Mouse (Mus musculus) hindbrain, embryonic 16.5 days (tissue): ENCODE results near the gene Slc24a4. TPM values are rescaled to one million over a fixed set of nuclear protein-coding genes. Genes with fewer than 3 reads are reported as not detected.

Source experiments
- ATAC-seq: fragments of 200-750 bp; cut with Nextera tagmentation; 2 replicates; pipeline ENCODE4 v1.8.0; 2017; ENCODE audit warnings: moderate TSS enrichment, moderate library complexity
- H3K27ac ChIP-seq: fragments of 300-500 bp; sonication (generic); 2 replicates; pipeline ENCODE4 v1.5.1; 2014; ENCODE audit warnings: low read depth, mild to moderate bottlenecking, control low read depth, low read length, moderate library complexity
- H3K27me3 ChIP-seq: fragments of 300-500 bp; sonication (generic); replicated peaks from 2 replicates; pipeline ENCODE4 v1.6.1; 2014; ENCODE audit warnings: low read length; ENCODE audit not compliant: control insufficient read depth, insufficient read depth
- H3K36me3 ChIP-seq: fragments of 300-500 bp; sonication (generic); 2 replicates; pipeline ENCODE4 v1.6.1; 2014; ENCODE audit warnings: mild to moderate bottlenecking, low read length, moderate library complexity, mixed read lengths; ENCODE audit not compliant: control insufficient read depth, insufficient read depth
- H3K4me1 ChIP-seq: fragments of 300-500 bp; sonication (generic); 2 replicates; pipeline ENCODE4 v1.6.1; 2014; ENCODE audit warnings: low read depth, low read length; ENCODE audit not compliant: control insufficient read depth, insufficient read depth
- H3K4me2 ChIP-seq: fragments of 300-500 bp; sonication (generic); 2 replicates; pipeline ENCODE4 v1.6.1; 2014; ENCODE audit warnings: mild to moderate bottlenecking, low read length, control low read depth, moderate library complexity
- H3K4me3 ChIP-seq: fragments of 300-500 bp; sonication (generic); 2 replicates; pipeline ENCODE4 v1.5.1; 2014; ENCODE audit warnings: mild to moderate bottlenecking, low read length, control low read depth, moderate library complexity
- H3K9ac ChIP-seq: fragments of 300-500 bp; sonication (generic); 2 replicates; pipeline ENCODE4 v1.6.1; 2014; ENCODE audit warnings: low read depth, mild to moderate bottlenecking, control low read depth, low read length, moderate library complexity
- H3K9me3 ChIP-seq: fragments of 300-500 bp; sonication (generic); 2 replicates; pipeline ENCODE4 v1.6.1; 2014; ENCODE audit warnings: mild to moderate bottlenecking, low read length, moderate library complexity; ENCODE audit not compliant: control insufficient read depth
- WGBS: fragments of 180-500 bp; shearing (Covaris S2); extraction: QIAGEN DNeasy Blood & Tissue Kit; methylation state at CpG from one replicate; pipeline ENCODE4 v1.1.7; 2014; 5-methylcytosine and 5-hydroxymethylcytosine counted together
- polyA plus RNA-seq: library from polyadenylated mRNA; unstranded; fragments of >200 nt; fragmentation: Nextera tagmentation; extraction: Ambion mirVana; gene quantifications from 2 replicates; pipeline ENCODE4 v1.2.1, GENCODE M21; 2015

Gene Slc24a4
- polyA plus RNA-seq, 1 experiment from 2014 or later, result 2.2 TPM

DNA sequence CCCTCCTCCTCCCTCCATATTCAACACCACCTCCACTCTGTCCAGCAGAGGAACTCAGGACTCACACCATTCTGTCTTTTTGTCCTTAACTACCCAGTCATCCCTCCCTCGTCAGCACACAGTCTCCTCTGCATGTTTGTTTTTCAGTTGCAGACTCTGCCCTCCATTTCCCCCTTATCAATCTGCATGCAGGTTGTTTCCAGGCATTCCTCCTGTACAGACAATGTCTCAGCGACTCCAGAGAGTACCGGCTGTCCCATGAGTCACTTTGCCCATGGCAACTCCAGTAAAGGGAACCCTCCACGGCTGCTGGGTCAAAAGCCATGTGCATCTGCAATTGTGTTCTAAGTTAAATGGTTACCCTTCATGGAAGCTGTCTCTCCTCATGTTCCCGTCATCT is 170.7 kb downstream of the Slc24a4 start:
- ATAC-seq, result no peak
- Histone ChIP-seq H3K9ac (no peak overlapping the region), H3K9me3 (no peaks in the 10 kb centered on the region), H3K27me3 (no peaks in the 10 kb centered on the region), H3K4me3 (no peak overlapping the region), H3K36me3 (no peaks in the 10 kb centered on the region), H3K4me1 (peaks cover 6% of the 10 kb centered on the region), H3K27ac (no peak overlapping the region), H3K4me2 (no peak overlapping the region)
- WGBS, result 61% methylated on average over 5 of the region's 5 CpGs

DNA sequence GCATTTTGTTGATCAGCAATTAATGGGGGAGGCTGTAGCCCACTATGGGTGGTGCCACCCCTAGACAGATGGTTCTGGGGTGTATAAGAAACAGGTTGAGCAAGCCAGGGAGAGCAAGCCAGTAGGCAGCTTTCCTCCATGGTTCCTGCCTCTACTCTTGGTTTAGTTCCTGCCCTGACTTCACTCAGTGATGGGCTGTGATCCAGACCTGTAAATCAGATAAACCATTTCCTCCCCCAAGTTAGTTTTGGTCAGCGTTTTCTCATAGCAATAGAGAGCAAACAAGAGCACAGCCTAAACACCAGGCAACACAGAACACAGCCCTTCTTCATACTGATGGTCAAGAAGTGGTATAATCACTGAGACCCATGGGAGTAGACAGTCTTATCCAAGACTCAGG is 173.1 kb downstream of the Slc24a4 start:
- H3K36me3 ChIP-seq, result no peaks in the 10 kb centered on the region
- H3K9ac ChIP-seq, result no peak overlapping the region
- H3K4me1 ChIP-seq, result peaks cover 18% of the 10 kb centered on the region
- H3K4me2 ChIP-seq, result no peak overlapping the region
- no peaks in the 10 kb centered on the region for H3K27me3 ChIP-seq
- H3K9me3 ChIP-seq, result no peaks in the 10 kb centered on the region
- H3K4me3 ChIP-seq, result no peak overlapping the region
- no peak for ATAC-seq
- WGBS, result 90% methylated on average over 1 of the region's 1 CpGs
- no peak overlapping the region for H3K27ac ChIP-seq

- Histone ChIP-seq H3K9ac (no peak overlapping the region), H3K27me3 (no peaks in the 10 kb centered on the region), H3K4me1 (peaks cover 18% of the 10 kb centered on the region), H3K27ac (0 out of 2 replicates have a peak overlapping the region, but pooled peaks have one; percentile 10), H3K9me3 (no peaks in the 10 kb centered on the region), H3K4me2 (no peak overlapping the region), H3K36me3 (no peaks in the 10 kb centered on the region), H3K4me3 (no peak overlapping the region)
- WGBS, result 77% methylated on average over 9 of the region's 9 CpGs
- ATAC-seq, result no peak
These were observed 173.8 kb downstream of the Slc24a4 start for GRCm38 (mm10) chr12:102302322-102302721.

DNA sequence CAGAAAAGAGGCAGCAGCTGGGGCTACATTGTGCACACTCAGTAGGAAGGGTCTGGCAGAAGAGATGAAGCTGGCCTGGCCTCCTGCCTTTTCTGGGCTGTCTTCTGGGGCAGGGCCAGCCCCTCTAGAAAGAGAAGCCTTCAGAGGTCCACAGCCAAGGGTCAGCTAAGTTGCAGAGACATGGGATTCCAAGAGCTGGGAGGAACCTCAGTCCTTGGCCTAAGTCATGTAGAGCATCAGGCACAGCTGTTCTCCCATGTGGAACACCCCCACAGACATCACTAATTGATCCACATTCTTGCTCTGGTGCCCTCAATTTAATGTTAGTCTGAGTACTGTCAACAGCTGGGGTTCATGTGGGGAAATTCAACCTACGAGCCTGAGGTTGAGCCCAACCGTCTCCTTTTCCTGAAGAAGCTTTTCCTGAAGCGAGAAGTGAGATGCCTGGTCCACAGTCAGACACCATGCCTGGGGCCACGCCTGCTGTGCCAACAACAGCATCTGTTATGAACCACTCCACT is 174.4 kb downstream of the Slc24a4 start:
- ATAC-seq, result peak; percentile 34; the same call in 1 of the 2 replicates
- H3K4me1 ChIP-seq, result peaks cover 19% of the 10 kb centered on the region
- H3K4me2 ChIP-seq, result no peak overlapping the region
- no peak overlapping the region for H3K9ac ChIP-seq
- no peak overlapping the region; the same call in 1 of the 2 replicates for H3K27ac ChIP-seq
- WGBS, result 63% methylated on average over 4 of the region's 4 CpGs
- no peak overlapping the region for H3K4me3 ChIP-seq
- no peaks in the 10 kb centered on the region for H3K27me3 ChIP-seq
- no peaks in the 10 kb centered on the region for H3K9me3 ChIP-seq
- no peaks in the 10 kb centered on the region for H3K36me3 ChIP-seq

DNA sequence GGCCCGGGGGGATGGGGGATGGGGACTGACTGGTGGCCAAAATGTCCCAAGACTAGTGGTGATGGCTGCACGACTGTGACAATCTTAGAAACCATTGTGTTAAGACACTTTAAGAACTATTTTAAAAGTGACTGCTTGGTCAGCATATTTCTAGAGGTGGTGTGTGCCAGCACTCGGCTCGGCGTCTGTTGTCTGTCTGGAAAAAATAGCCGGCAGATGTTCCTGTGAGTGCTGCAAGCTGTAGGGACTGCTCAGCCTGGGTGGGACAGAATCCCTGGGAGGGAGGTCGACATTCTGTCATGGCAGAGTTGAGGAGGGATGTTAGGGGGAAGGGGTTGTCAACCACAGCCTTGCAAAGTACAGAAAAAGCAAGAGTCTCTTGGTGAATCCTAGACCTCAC is 175.3 kb downstream of the Slc24a4 start:
- 33% methylated on average over 7 of the region's 7 CpGs for WGBS
- H3K9me3 ChIP-seq, result no peaks in the 10 kb centered on the region
- H3K27me3 ChIP-seq, result no peaks in the 10 kb centered on the region
- ATAC-seq, result no peak
- H3K36me3 ChIP-seq, result no peaks in the 10 kb centered on the region
- no peak overlapping the region for H3K9ac ChIP-seq
- peaks cover 27% of the 10 kb centered on the region for H3K4me1 ChIP-seq
- H3K4me2 ChIP-seq, result no peak overlapping the region
- H3K27ac ChIP-seq, result no peak overlapping the region; the same call in 1 of the 2 replicates
- no peak overlapping the region for H3K4me3 ChIP-seq

- Histone ChIP-seq H3K36me3 (no peaks in the 10 kb centered on the region), H3K27me3 (no peaks in the 10 kb centered on the region), H3K4me3 (no peak overlapping the region), H3K9ac (no peak overlapping the region), H3K4me1 (peaks cover 27% of the 10 kb centered on the region), H3K9me3 (no peaks in the 10 kb centered on the region), H3K4me2 (no peak overlapping the region), H3K27ac (peak overlapping the region; percentile 42; the same call in 1 of the 2 replicates)
- ATAC-seq, result peak; percentile 45
- 51% methylated on average over 10 of the region's 10 CpGs for WGBS
These were observed 176.7 kb downstream of the Slc24a4 start for GRCm38 (mm10) chr12:102305069-102305836.

GRCm38 (mm10) chr12:102308001-102308456 is 179.5 kb downstream of the Slc24a4 start:
- Histone ChIP-seq H3K27ac (peak overlapping the region; percentile 1; the same call in 1 of the 2 replicates), H3K4me2 (no peak overlapping the region), H3K9me3 (no peaks in the 10 kb centered on the region), H3K27me3 (no peaks in the 10 kb centered on the region), H3K9ac (no peak overlapping the region), H3K4me3 (no peak overlapping the region), H3K36me3 (no peaks in the 10 kb centered on the region), H3K4me1 (peaks cover 27% of the 10 kb centered on the region)
- WGBS, result 45% methylated on average over 6 of the region's 6 CpGs
- peak; percentile 53 for ATAC-seq

DNA sequence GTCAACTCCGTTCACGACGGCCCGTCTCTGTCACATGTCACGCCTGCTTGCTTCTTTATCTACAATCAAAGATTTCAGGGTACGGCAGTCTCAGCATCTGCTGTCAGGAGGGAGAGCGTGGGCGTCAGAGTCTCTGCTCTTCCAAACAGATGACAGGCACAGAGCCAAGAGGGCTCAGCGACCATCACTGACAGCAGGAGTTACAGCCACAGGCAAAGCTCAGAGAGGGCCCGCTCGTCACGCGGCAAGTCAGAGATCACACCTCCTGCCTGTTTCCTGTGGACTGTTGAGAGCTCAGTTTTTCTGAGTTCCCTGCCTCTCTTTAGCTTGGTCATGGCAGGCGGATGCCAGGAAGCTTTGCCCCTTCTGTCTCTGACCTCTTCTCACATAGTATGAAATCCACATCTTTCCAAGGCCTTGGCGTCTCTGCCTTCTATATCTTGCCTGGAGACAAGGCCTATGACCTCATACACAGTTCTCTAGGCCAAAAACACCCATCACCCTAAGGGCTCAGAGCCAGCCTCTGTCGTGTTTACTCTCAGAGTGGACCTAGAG is 180.0 kb downstream of the Slc24a4 start:
- Histone ChIP-seq H3K27ac (peak overlapping the region; percentile 1; the same call in 1 of the 2 replicates), H3K9me3 (no peaks in the 10 kb centered on the region), H3K27me3 (no peaks in the 10 kb centered on the region), H3K4me3 (no peak overlapping the region), H3K9ac (no peak overlapping the region), H3K36me3 (no peaks in the 10 kb centered on the region), H3K4me2 (no peak overlapping the region), H3K4me1 (peaks cover 24% of the 10 kb centered on the region)
- 39% methylated on average over 16 of the region's 16 CpGs for WGBS
- ATAC-seq, result peak; percentile 62

GRCm38 (mm10) chr12:102309099-102309799 is 180.7 kb downstream of the Slc24a4 start:
- Histone ChIP-seq H3K9ac (no peak overlapping the region), H3K4me3 (no peak overlapping the region), H3K4me1 (peaks cover 21% of the 10 kb centered on the region), H3K36me3 (no peaks in the 10 kb centered on the region), H3K4me2 (no peak overlapping the region), H3K9me3 (no peaks in the 10 kb centered on the region), H3K27me3 (no peaks in the 10 kb centered on the region), H3K27ac (no peak overlapping the region)
- 91% methylated on average over 11 of the region's 11 CpGs for WGBS
- no peak for ATAC-seq
